Mouse (Mus musculus) lung, postnatal 4 days (tissue): ENCODE results near the gene Pmf1.

Source experiments
- DNase-seq, 2 experiments: peaks; one replicate each; pipeline ENCODE4 v3.0.0; 2021

The Pmf1 gene

DNA sequence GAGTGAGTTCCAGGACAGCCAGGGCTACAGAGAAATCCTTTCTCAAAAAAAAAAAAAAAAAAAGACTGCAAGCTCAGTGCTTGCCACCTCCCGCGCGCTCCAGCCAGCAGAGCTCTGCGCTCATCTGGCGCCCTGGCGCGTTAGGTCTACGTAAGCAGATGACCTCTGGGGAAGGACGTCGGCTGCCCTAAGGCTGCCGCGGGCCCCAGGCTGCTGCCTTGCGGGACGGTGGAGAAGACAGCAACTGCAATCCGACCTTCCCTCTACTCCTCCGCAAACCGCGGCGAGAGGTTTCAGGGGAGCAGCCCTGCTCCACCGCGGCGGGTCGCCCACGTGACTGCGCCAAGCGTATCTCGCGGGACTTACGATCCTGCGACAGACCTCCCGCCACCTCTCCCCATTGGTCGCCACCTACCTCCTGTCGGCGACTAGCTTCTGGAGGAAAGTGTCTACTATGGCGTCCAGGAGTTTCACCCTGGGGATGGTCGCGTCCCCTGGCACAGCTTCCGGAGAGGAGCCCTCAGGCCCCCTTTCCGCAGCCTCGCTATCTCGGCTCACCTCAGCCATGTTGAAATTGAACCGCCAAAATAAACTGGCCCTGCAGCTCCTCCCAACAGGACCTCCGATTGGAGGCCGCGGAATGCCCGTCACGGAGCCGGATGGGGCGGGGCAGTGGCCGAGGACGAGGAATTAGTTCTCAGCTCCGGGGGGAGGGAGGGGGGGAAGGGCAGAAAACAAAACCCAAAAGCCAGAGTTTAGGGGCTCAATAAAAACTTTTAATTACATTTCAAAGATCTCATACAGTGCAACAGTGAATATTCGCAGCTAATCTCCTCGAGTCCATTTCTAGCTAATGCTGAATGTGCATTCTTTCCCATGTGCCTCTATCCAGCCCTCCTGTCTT, at the start of gene Pmf1:
Pmf1 (minus strand) TSS at position 591 of the 904 bp plus-strand sequence.
- peak; percentile 95 to 96 for DNase-seq

DNA sequence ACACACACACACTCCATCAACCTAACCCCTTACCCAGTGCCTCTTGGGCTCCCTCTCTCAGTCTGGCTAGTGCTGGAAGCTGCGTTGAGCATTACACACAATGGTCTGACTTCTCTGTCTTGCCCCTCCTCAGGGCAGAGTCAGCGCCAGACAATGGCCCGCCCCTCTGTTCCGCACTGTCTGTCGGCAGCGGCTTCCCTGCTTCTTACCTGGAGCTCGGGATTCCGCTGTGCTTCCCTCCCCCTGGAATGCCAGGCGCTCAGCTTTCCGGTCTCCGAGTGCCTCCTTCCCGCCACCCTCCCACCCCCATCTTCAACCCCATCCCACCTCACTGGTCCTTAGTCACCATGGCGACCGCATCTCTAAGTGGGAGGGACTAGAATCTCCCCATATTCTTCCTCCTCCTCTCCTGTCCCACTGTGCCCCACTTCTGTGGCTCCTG, 48.7 kb upstream of the Pmf1 start:
- DNase-seq = no peak

DNA sequence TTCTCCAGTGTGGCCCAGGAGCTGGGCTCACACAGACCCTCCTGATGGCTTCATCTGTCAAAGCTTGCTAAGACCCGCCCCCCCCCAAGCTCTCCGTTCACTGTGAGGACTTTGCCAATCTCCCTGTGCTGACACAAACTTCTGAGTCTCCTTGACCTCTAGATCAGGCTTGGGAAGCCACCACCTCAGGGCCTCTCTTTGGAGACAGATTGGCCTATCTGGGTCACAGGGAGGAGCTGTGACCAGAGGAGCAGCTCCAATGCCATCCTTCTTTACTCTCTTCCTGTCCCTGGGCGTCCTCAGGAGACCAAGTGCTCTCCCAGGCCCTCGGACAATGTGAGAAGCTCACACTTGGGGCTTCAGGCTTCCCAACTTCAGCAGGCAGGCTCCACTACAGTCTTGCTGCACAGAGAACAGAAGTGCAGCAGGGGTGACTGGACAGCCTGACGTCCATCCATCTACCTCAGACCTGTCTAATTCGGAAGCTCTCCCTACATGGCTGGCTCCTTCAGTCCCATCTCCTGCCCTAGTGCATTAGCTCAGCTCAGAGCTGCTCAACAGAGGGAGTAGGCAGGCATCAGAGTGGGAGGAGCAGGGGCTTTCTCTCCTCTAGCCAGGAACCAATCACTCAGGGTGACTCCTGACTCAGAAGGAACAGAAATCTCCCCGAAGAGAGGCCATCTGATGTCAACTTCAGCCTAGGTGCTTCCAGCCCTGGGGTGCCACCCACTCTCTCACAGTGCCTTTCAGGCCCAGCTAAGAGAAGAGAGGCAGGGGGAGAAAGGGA, 46.8 kb upstream of the Pmf1 start:
- no peak for DNase-seq

DNA sequence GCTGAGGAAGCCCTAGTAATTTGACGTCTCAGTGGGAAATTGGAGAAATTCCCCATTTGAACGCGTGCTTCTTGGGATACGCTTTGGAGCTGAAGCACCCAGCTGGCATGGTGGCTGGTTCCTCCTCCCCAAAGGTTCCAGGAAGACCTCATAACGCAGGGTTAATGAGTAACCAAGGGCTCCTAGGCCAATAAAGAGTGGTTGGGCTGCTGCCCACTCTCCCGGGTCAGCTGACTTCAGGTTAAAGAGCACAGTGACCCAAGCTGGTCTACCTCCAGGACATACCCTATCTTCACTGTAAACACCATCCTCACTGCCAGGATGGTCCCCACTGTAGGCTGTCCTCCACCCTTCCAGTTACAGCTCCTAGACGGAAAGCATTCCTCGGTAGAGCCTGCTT, 46.2 kb upstream of the Pmf1 start:
- no peak for DNase-seq

DNA sequence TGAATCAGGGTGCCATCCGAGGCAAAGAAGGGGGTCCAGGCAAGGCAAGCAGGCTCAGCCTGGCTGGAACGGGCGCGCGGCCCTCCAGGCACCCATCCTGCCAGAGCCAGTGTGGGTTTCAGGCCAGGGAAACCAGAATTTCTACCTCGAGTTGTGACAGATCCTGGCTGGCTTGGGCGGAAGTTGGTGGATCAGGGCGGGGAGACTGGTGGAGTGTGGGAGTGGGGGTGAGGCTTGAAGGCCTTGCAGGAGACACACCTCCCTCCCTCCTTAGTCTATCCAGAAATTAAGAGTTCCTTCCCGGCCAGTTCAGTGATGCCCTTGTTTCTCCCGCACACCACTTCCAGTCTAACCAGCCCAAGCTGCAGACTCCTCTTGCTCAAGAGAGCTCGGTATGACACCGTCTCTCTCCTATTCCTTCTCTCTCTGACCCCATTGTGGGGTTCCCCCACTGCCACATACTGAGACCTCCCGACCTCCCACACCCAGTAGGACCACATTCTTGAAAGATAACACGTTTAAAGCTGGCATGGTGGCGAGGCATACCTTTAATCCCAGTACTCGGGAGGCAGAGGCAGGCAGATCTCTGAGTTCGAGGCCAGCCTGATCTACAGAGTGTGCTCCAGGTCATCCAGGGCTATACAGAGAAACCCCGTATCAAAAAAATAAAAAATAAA, 45.6 kb upstream of the Pmf1 start:
- DNase-seq = peak; percentile 72 to 80

DNA sequence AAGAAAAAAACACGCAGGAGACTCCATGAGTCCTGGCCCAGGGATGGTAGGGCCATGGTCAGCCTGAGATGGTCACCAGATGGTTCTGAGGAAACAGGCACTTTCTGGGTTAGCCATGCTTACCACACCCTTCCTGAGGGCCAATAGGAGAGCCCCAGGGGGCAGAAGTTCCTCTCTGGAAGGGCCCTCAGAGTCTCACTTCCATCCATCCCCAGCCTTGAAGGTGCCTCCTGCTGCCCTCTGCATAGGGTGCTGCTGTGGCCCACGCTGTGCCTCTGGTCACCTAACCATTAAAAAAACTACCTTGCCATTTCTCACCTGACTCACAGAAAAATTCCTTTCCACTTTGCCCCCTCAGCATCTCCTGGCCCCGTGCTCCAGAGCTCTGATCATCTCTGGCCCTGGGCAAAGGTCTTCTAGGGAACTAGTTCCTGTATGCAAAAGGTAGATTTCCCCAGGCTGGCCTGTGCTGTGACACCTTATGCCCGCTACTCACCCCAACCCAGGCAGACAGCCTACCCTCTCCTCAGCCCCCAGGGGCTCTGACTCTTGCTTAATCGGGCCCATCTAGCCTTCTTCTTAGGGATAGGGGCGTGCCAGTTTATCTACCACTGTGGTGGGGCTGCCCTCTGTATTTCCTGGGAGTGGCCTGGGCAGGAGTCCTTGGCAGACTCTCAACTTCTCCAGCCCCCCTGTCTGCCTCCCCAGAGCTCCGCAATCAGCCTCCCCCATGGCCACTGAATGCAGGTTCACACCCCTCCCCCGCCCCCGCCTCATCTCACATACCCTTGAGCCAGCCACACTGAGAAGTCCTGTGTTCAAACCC, 44.8 kb upstream of the Pmf1 start:
- no peak for DNase-seq

DNA sequence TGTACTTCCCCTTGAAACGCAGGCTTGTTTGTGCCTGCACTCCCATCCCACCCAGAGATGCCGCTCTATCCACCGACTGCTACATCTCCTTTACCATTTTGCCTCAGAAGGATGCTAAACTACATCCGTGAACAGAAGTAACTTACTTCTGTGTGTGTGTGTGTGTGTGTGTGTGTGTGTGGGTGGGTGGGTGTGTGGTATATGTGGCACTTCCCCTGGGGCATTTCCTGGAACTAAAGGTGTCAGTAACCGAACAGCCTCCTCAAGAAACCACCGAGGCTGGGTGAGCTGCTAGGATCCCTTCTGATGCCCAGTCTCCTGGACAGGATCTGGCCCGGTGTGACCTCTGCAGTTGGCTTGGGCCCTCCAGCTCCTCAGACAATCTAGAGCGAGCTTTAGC, 43.9 kb upstream of the Pmf1 start:
- DNase-seq = no peak

DNA sequence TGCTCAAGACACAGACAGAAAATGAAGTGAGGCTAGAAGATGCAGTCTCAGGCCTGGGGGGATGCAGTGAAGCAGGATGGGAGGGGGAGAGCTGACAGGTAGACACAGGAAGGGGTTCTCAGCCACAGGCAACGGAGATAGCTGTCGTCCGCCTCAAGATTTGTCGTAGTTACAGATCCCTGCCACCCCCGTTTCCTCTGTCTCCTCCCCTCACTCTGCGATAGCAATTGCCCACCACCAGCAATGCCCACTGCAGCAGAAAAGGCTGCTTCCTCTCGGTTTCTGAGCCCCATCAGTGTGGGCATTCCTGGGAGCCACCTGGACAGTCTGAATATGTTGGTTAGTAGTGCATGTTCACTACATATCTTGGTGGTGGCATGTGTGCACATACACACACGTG, 43.2 kb upstream of the Pmf1 start:
- peak in 1 of 2 experiments; percentile 21 for DNase-seq

DNA sequence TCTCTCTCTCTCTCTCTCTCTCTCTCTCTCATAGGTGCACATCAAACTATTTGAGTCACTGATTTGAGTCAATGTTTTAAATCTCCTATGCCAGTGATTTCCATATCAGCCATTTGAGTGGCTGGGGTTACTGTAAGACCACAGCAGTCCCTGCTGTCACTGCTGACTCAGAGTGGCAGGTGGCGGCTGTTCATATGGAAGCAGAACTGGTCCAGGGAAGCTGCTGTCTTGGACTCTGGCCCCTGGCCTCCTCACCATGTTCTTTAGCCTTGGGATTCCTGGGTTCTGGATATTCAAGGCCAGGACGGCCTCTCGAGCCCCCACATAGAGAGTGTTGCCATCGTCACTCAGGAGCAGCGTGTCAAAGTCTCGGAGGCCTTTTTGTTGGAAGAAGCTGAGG, 42.6 kb upstream of the Pmf1 start:
- no peak for DNase-seq

DNA sequence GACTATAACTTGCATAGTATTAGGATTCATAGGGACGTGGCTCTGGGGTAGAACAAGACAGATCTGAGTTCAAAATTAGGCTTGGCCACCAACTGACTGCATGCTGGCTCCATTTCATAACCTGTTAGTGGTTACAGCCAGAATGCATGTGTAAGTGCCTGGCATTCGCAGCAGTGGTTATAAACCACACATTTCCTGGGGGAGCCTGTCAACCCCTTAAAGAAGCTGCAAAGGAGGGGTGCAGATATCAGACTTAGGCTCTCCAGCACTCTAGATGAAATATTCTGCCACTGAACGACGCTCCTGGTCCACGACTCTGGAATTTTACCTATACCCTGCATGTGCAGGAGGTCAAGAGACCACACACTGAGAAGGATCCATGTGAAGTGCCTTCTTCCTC, 42.1 kb upstream of the Pmf1 start:
- no peak for DNase-seq

DNA sequence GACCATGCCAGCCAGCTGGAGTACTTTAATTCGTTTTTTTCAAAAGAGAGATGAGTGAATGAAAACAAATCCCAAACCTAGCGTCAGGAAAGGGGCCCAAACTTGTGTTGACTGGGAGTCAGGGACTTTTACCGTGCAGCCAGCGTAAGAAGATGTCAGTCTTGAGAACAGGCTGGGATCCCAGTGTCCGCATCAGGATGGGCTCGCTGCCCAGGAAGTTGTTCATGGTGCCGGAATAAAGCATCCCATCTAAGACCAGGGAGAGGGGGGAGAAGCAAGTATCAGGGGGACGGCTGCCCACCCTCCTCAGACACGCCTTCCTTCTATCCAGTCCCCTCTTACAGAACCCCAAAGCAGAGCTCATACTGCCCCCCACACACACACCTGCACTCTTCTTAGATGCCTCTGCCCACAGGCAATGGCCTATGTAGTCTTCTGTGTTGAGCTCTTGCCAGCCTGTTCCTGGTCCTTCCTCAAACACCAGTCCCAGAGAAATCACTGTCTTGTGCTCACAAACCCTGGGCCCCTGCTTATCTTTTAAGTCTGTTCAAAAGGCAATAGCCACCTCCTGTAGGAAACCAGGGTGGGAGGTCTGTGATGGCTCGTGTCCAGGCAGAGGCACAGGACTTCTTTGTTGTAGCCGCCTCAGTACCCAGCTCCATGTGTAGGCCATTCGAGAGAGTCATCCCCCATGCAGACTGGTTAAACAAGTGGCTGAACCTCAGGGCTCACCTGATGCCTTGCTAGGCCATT, 40.4 kb upstream of the Pmf1 start:
- DNase-seq = no peak

DNA sequence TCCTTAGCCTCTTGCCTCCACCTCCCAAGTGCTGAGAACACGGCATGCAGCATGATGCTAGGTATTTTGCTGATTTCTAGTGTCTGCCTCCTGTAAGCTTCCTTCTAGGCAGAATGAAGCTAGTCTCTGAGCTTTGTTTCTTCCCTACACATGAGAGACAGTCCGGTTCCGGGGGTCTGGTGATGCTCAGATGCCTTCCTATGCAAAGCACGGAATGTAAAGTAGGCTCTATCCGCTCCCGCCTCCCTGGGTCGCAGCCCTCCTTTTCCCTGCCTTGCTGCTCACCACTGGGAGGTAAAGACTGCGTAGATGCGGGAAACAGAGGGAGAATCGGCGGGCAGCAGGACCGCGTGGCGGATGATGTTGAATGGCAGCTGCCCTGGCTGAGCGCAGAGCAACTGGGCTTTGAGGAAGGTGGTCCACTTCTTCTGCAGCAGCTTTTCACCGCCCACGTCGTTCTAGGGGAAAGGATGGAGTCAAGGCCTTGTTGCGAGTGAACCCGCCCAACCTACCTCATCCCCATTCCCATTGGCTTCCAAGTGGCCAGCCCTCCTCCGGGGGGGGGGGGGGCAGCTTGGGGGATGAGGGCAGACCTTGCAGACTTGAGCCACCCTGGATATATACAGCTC, 39.4 kb upstream of the Pmf1 start:
- DNase-seq = no peak

DNA sequence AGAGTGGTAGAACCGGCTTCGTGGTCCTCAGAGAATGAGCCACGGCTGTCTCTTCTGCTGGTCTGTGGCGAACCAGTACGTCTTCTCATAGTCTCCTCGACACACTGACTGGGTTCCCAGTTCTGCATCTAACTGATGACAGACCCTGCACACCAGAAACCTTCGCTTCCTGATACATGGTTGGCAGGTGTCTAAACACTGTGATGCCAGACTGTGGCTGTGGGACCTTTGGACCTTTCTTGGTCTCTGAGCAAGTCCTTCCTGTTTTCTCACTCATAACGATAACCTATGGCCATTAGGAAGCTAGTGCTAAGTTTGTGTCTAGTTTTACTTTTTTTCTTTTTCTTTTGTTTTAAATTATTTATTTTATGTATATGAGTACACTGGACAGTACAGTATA, 38.3 kb upstream of the Pmf1 start:
- no peak for DNase-seq

DNA sequence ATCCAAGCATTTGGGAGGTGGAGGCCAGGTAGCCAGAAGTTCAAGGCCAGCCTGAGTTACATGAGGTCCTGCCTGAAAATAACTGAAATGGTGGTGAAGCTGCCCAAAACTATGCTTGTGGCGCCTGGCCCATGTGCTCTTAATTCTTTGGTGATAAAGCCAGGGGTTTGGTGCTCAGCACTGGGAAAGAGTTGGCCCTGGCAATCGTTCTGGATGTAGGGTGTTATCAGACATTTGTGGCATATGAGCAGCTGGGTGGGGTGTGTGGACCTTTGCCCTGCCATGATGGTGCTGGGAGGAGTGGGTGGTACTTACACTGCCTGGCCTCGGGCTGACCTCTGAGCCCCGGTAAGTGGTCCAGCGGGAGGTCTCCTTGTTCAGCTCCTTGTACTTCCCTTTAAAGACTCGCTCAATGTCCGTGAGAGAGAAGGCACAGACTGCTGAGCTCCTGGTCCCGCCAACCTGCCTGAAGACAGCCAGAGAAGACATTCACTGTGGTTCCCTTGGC, 37.6 kb upstream of the Pmf1 start:
- DNase-seq = no peak

DNA sequence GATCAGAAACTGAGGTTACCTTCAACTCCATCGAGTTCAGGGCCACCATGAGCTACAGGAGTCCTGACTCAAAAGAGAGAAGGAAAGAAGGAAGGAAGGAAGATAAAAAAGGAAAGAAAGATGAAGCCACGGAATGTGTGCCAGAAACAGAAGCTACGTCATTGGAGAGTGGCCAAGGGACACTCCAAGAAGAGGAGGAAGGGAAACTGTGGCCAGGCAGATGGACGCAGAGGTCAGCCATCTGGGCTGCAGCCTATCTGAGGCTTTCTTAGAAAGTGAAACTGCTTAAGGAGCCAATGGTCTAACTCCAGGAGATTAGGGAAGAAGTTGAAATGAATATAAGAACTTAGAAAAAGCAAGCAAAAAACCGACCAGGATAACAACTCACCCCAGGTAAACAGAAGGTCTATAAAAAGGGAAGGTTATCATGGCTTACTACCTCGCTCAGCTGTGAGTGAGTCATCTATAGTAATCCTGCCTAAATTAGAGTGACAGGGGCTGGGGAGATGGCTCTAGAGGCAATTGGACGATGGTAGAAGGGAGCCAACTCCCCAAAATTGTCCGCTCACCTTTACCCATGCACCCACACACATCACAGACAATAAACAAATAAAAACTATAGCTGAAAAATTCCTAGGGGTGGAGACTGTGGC, 36.5 kb upstream of the Pmf1 start:
- DNase-seq = no peak

DNA sequence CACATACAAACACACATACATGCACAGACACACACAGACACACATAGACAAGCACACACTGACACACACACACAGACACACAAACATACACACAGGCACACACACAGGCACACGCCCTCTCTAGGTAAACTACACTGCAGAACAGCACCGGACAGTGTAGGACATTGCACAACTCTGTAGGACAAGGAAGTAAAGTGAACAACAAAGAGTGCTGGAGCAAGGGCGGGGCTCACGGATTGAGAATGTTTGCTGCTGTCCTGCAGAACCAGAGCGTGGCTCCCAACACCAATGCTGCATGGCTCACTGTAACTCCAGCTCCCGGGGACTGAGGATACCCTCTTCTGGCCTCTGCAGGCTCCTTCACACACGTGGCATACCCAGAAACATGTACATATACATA, 32.8 kb upstream of the Pmf1 start:
- DNase-seq = peak; percentile 51 to 62

DNA sequence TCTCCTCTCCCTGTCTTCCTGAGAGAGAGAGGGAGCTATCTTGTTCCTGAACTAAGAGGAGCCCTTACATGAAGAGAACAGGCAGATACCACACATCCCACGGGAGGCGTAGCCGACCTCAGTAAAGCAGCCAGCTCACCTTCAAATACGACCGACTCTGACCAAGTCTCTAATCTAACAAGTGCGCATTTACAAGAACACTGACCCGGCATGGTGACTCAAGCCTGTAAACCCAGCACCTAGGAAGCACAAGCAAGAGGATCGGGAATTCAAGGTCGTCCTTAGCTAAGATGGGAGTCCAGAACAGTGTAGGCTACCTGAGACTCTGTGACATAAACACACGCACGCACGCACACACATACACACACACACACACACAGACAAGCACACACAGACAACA, 32.4 kb upstream of the Pmf1 start:
- no peak for DNase-seq

DNA sequence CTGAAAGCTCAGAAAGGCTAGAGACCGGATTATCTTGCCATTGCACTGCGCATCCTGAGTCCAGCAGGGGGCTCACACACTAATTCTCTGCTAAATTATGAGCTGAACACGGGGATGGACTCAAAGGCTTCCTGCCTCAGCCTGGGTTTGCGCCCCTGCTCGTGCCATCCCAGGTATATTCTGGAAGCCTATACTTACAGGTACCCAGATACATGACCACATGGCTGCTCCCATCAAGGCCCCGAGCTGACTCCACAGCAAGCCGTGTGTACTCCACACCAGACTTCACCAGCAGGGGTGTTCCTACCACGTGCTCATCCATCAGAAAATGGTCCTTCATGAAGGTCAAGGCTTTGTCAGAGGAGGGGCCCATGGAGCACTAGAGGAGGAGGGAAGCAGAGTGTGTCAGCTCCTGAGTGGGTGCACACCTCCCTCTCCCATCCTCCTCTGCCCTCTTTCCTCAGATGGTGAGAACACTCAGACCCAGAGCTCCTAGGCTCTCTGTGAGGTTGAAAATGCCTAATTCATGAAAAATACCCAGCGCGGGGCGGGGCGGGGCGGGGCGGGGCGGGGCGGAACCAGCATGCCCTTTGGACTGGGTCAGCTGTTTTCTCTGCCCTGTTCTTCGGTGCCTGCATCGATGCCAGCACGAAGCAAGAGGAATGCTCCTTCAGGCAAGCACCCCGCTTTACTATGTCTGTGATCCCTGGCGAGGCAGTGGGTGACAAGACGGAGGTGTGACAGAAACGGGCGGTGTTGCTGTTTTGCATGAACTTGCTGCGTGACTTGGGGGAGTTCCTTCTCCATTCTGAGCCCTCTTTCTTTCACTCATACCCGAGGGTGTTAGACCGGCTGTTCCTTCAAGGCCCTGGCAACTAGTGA, 30.6 kb upstream of the Pmf1 start:
- DNase-seq = peak in 1 of 2 experiments; percentile 58

DNA sequence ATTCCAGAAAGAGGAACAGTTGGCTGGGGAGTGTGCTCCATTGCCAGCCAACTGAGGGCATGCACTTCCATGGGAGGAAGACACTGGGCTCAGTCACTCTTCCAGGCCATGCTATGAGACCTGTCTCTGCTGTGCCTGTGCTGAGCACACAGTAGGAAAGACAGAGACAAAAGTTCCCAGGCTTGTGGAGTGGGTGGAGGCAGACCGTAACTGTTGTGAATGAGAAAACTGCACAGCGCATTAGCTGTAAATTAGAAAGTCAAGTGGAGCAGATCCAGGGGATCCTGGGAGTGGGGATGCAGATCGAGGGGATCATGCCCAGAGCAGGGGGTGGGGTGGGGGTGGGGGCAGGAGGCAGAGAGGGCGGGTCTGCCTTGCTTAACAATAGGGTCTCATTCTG, 29.5 kb upstream of the Pmf1 start:
- no peak for DNase-seq
